Mouse (Mus musculus): ENCODE measurements around the gene Spdye4b.
"Not testable (repeated sequence)": the region's sequence is repeated elsewhere in the genome, so short reads cannot be mapped to it uniquely, and the experiment has no call there.

Spdye4b gene

GRCm38 (mm10) chr5:143180255-143181076 lies at the start of gene Spdye4b, which contains the start of gene Rbak:
TSS of gene Spdye4b (plus strand) at chr5:143181017.
TSS of gene Rbak (minus strand) at chr5:143180775.
- DNase-seq (ENCODE audit: low spot score in 2 of 2): peak; percentile 96

- no peak for DNase-seq (ENCODE audit: low spot score in 2 of 2)
Observed at GRCm38 (mm10) chr5:143132935-143133514, 47.8 kb upstream of the Spdye4b start.

- DNase-seq (ENCODE audit: low spot score in 2 of 2): not testable (repeated sequence)
Observed at GRCm38 (mm10) chr5:143134216-143135010, 46.4 kb upstream of the Spdye4b start.

- no peak for DNase-seq (ENCODE audit: low spot score in 2 of 2)
Observed at GRCm38 (mm10) chr5:143135042-143135441, 45.8 kb upstream of the Spdye4b start.

GRCm38 (mm10) chr5:143137580-143137979 lies 43.2 kb upstream of the Spdye4b start:
- DNase-seq (ENCODE audit: low spot score in 2 of 2): no peak

GRCm38 (mm10) chr5:143147481-143147880 lies 33.3 kb upstream of the Spdye4b start, which contains the start of gene Olfr718-ps1:
TSS of gene Olfr718-ps1 (minus strand) at chr5:143147581.
- no peak for DNase-seq (ENCODE audit: low spot score in 2 of 2)

- no peak for DNase-seq (ENCODE audit: low spot score in 2 of 2)
Observed at GRCm38 (mm10) chr5:143148661-143149060, 32.2 kb upstream of the Spdye4b start.

- DNase-seq (ENCODE audit: low spot score in 2 of 2): no peak
Observed at GRCm38 (mm10) chr5:143149536-143149935, 31.3 kb upstream of the Spdye4b start.

GRCm38 (mm10) chr5:143150044-143150443 lies 30.8 kb upstream of the Spdye4b start:
- DNase-seq (ENCODE audit: low spot score in 2 of 2): no peak

GRCm38 (mm10) chr5:143153756-143154155 lies 27.1 kb upstream of the Spdye4b start:
- DNase-seq (ENCODE audit: low spot score in 2 of 2): no peak

- no peak for DNase-seq (ENCODE audit: low spot score in 2 of 2)
Observed at GRCm38 (mm10) chr5:143155534-143155933, 25.3 kb upstream of the Spdye4b start.

- no peak for DNase-seq (ENCODE audit: low spot score in 2 of 2)
Observed at GRCm38 (mm10) chr5:143165508-143166070, 15.2 kb upstream of the Spdye4b start.

GRCm38 (mm10) chr5:143175970-143176369 lies 4.8 kb upstream of the Spdye4b start:
- DNase-seq (ENCODE audit: low spot score in 2 of 2): no peak

- no peak for DNase-seq (ENCODE audit: low spot score in 2 of 2)
Observed at GRCm38 (mm10) chr5:143177541-143178200, 3.1 kb upstream of the Spdye4b start.

GRCm38 (mm10) chr5:143179179-143179578 lies 1.6 kb upstream of the Spdye4b start:
- DNase-seq (ENCODE audit: low spot score in 2 of 2): no peak

- DNase-seq (ENCODE audit: low spot score in 2 of 2): not testable (repeated sequence)
Observed at GRCm38 (mm10) chr5:143188014-143188413, 7.2 kb downstream of the Spdye4b start.

- no peak for DNase-seq (ENCODE audit: low spot score in 2 of 2)
Observed at GRCm38 (mm10) chr5:143192806-143193205, 12.0 kb downstream of the Spdye4b start.

- not testable (repeated sequence) for DNase-seq (ENCODE audit: low spot score in 2 of 2)
Observed at GRCm38 (mm10) chr5:143194747-143195146, 13.9 kb downstream of the Spdye4b start.

- no peak for DNase-seq (ENCODE audit: low spot score in 2 of 2)
Observed at GRCm38 (mm10) chr5:143195166-143195565, 14.3 kb downstream of the Spdye4b start.

GRCm38 (mm10) chr5:143196506-143196905 lies 15.7 kb downstream of the Spdye4b start:
- no peak for DNase-seq (ENCODE audit: low spot score in 2 of 2)

- DNase-seq (ENCODE audit: low spot score in 2 of 2): no peak
Observed at GRCm38 (mm10) chr5:143205015-143205414, 24.2 kb downstream of the Spdye4b start.
